ENCODE assay signal across 8 mouse cellular contexts in genomic region chr3:116712436-116712881, GRCm38 (mm10). TPM values are rescaled to one million over a fixed set of nuclear protein-coding genes. Genes with fewer than 3 reads are reported as not detected.
DNase-seq lines count a peak whose midpoint lies in the region; ATAC-seq and TF ChIP-seq lines count a peak whose summit lies in the region.

TSS of gene Slc35a3 (minus strand) at chr3:116712831.

- peak; percentile 89 for DNase-seq in kidney, adult 2 months
- DNase-seq in kidney, postnatal 14 days = no peak
- peak; percentile 24 for DNase-seq in MN1 (ENCODE audit: low spot score)
- DNase-seq in hindbrain, embryonic 14.5 days (ENCODE audit: low spot score) = peak; percentile 49
- DNase-seq in B cell, adult 2 months = no peak

- TF ChIP-seq CTCF in kidney, adult 2 months (conservative IDR thresholded peaks at IDR 0.05; ENCODE audit: insufficient read depth, insufficient read length, low read depth, low read length) = no peak

- peak within 1 kb of the TSS; percentile 93 for H3K27ac ChIP-seq in kidney, adult 2 months (ENCODE audit: insufficient read depth, low read depth, low read length)
- peak within 1 kb of the TSS; percentile 52; the same call in 1 of the 2 replicates for H3K27ac ChIP-seq in hindbrain, embryonic 14.5 days
- peak within 1 kb of the TSS; percentile 93 for H3K27ac ChIP-seq in limb, embryonic 12.5 days

- H3K27me3 ChIP-seq in kidney, adult 2 months (replicated peaks; ENCODE audit: control insufficient read depth, insufficient read depth, low read length) = no peaks in the 10 kb centered on the region
- peaks cover 12% of the 10 kb centered on the region for H3K27me3 ChIP-seq in erythroblast, embryonic 14.5 days (ENCODE audit: control insufficient read depth)
- H3K27me3 ChIP-seq in hindbrain, embryonic 14.5 days (ENCODE audit: control insufficient read depth, insufficient read depth, low read length) = peaks cover 4% of the 10 kb centered on the region; the same call in 1 of the 2 replicates
- H3K27me3 ChIP-seq in limb, embryonic 12.5 days = peaks cover 7% of the 10 kb centered on the region; the same call in 1 of the 2 replicates

- H3K4me1 ChIP-seq in kidney, adult 2 months (ENCODE audit: control insufficient read depth, insufficient read depth, low read length) = peaks cover 14% of the 10 kb centered on the region; the same call in 1 of the 2 replicates
- H3K4me1 ChIP-seq in erythroblast, embryonic 14.5 days (ENCODE audit: control insufficient read depth) = peaks cover 42% of the 10 kb centered on the region
- peaks cover 12% of the 10 kb centered on the region for H3K4me1 ChIP-seq in hindbrain, embryonic 14.5 days (replicated peaks; ENCODE audit: control insufficient read depth, insufficient read depth, low read length)
- peaks cover 12% of the 10 kb centered on the region for H3K4me1 ChIP-seq in limb, embryonic 12.5 days (replicated peaks)

- 1% methylated on average over 8 of the region's 8 CpGs for WGBS in kidney, adult 2 months
- 4% methylated on average over 8 of the region's 8 CpGs for WGBS in hindbrain, embryonic 14.5 days
- WGBS in limb, embryonic 12.5 days = 3% methylated on average over 8 of the region's 8 CpGs

- peak within 1 kb of the TSS; percentile 74 for H3K4me2 ChIP-seq in hindbrain, embryonic 14.5 days (replicated peaks)
- H3K4me2 ChIP-seq in limb, embryonic 12.5 days = peak within 1 kb of the TSS; percentile 68

- H3K36me3 ChIP-seq in kidney, adult 2 months (ENCODE audit: control insufficient read depth, insufficient read depth, low read length) = no peaks in the 10 kb centered on the region
- H3K36me3 ChIP-seq in erythroblast, embryonic 14.5 days (ENCODE audit: control insufficient read depth) = peaks cover 5% of the 10 kb centered on the region
- no peaks in the 10 kb centered on the region for H3K36me3 ChIP-seq in hindbrain, embryonic 14.5 days (replicated peaks; ENCODE audit: control insufficient read depth, insufficient read depth)
- H3K36me3 ChIP-seq in limb, embryonic 12.5 days = no peaks in the 10 kb centered on the region

- peak within 1 kb of the TSS; percentile 93 for H3K9ac ChIP-seq in hindbrain, embryonic 14.5 days
- H3K9ac ChIP-seq in limb, embryonic 12.5 days (replicated peaks) = peak within 1 kb of the TSS; percentile 95

- TF ChIP-seq POLR2A in kidney, adult 2 months (IDR thresholded peaks at IDR 0.05; ENCODE audit: low read depth, low read length) = no peak

- ATAC-seq in hindbrain, embryonic 14.5 days (ENCODE audit: low FRiP score) = 0 out of 2 replicates have a peak, but pooled peaks have one; percentile 10
- peak; percentile 28; the same call in 1 of the 2 replicates for ATAC-seq in limb, embryonic 12.5 days (ENCODE audit: insufficient number of reproducible peaks, insufficient read depth, low FRiP score, low TSS enrichment, low read depth)
- ATAC-seq in neutrophil, adult 5-6 weeks (ENCODE audit: extremely low read depth, insufficient number of reproducible peaks, low FRiP score, poor library complexity, severe bottlenecking) = no peak

- H3K9me3 ChIP-seq in erythroblast, embryonic 14.5 days (ENCODE audit: control insufficient read depth, low read length) = no peaks in the 10 kb centered on the region
- H3K9me3 ChIP-seq in hindbrain, embryonic 14.5 days (ENCODE audit: control insufficient read depth, low read length) = no peaks in the 10 kb centered on the region
- no peaks in the 10 kb centered on the region for H3K9me3 ChIP-seq in limb, embryonic 12.5 days

- H3K4me3 ChIP-seq in kidney, adult 2 months (ENCODE audit: insufficient read depth, low read depth, low read length) = peak within 1 kb of the TSS; percentile 93
- peak within 1 kb of the TSS; percentile 70 for H3K4me3 ChIP-seq in erythroblast, embryonic 14.5 days (replicated peaks)
- peak within 1 kb of the TSS; percentile 95 for H3K4me3 ChIP-seq in hindbrain, embryonic 14.5 days (replicated peaks; ENCODE audit: low read length)
- H3K4me3 ChIP-seq in limb, embryonic 12.5 days (replicated peaks) = peak within 1 kb of the TSS; percentile 95

RNA-seq across cellular contexts. Expression of gene Slc35a3, which starts in this region (rescaled TPM):
- polyA plus RNA-seq in kidney, adult 2 months (2012; rRNA removed) = 15.7 and 17.5 TPM in 2 replicates
- polyA plus RNA-seq in erythroblast, embryonic 14.5 days (2012) = 0.55 and 0.71 TPM in 2 replicates
- polyA plus RNA-seq in hindbrain, embryonic 14.5 days (2014; fragmentation: Nextera tagmentation; extraction: Ambion mirVana) = 10.1 and 10.3 TPM in 2 replicates
- 11.3 and 12.7 TPM in 2 replicates for polyA plus RNA-seq in limb, embryonic 12.5 days (2016; fragmentation: Nextera tagmentation; extraction: Ambion mirVana)
- total RNA-seq in neutrophil, adult 5-6 weeks (2017) = 34.6 and 40.2 TPM in 2 replicates

Comparison
In these comparisons a context has a peak if more than half of its experiments do, and no peak if none do; other contexts are left out.
1. DNase-seq: peak in kidney, adult 2 months (single experiment), MN1 (single experiment) and hindbrain, embryonic 14.5 days (single experiment); none in kidney, postnatal 14 days (single experiment) and B cell, adult 2 months (0 of 2).
2. Peak in every context shown above with its lines, with median percentiles within 50 percentile points of each other: H3K27ac ChIP-seq and H3K4me3 ChIP-seq.